Mouse (Mus musculus) megakaryocyte, embryonic 14.5 days (primary cell): ENCODE results near the gene Vamp2.

Experiments used
- FLI1 ChIP-seq: IDR thresholded peaks from 2 replicates; pipeline ENCODE4 v1.6.1; 2012; ENCODE audit warnings: low read length, inconsistent platforms, mixed read lengths
- GATA1 ChIP-seq: IDR thresholded peaks from 3 replicates; pipeline ENCODE4 v1.6.1; 2012; ENCODE audit warnings: mixed read lengths, low read length, inconsistent platforms, borderline replicate concordance

DNA sequence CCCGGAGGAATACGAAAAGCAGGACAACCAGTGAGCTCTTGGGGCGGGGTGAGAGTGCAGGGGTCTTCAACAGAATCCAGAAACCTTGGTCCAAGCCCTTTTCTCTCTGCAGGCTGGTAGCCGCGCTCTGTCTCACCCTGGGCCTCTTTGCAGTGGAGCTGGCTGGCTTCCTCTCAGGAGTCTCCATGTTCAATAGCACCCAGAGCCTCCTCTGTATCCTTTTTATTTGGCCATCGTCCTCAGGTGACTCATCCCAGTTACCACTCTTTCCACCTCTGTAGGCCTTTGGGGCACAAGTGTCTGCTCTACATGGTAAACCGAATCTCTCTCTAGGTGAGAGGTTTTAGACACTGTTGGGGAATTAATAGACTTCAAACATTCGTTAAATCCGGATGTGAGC is 17.0 kb upstream of the Vamp2 start:
- TF ChIP-seq GATA1, result no peak
- TF ChIP-seq FLI1, result no peak
